18 mouse cellular contexts compared by ENCODE assay signal in genomic region chr12:55016339-55017118, GRCm38 (mm10). TPM values are rescaled to one million over a fixed set of nuclear protein-coding genes. Genes with fewer than 3 reads are reported as not detected.
DNase-seq lines count a peak whose midpoint lies in the region; ATAC-seq and TF ChIP-seq lines count a peak whose summit lies in the region.
"Had no signal": no experiment of that assay in that cellular context is flagged by ENCODE, and none has a peak within 500 bp of the region (broad histone marks: within the 10 kb centered on the region; RNA-seq: fewer than 3 reads in every experiment).

No protein-coding gene starts in this region.

- TF ChIP-seq POLR2A in MEL (IDR thresholded peaks at IDR 0.05; ENCODE audit: control insufficient read depth in 1 of 2, insufficient read depth in 1 of 2, low read depth in 1 of 2, low read length in 2 of 2, poor library complexity in 1 of 2) = peak in 1 of 2 experiments; percentile 55; a peak in 2 of 4 replicates

- 79% methylated on average over 8 of the region's 8 CpGs for WGBS in midbrain, embryonic 10.5 days
- WGBS in hindbrain, postnatal 0 days = 70% methylated on average over 8 of the region's 8 CpGs

- H3K79me2 ChIP-seq in MEL (ENCODE audit: control insufficient read depth, insufficient read depth, low read length, poor library complexity) = no peaks in the 10 kb centered on the region

- TF ChIP-seq RAD21 in MEL (IDR thresholded peaks at IDR 0.05; ENCODE audit: low read depth, low read length) = no peak

- H3K27ac ChIP-seq in MEL (ENCODE audit: control insufficient read depth, low read depth, low read length) = peak overlapping the region; percentile 99
- no peak overlapping the region for H3K27ac ChIP-seq in midbrain, embryonic 10.5 days (replicated peaks)
- H3K27ac ChIP-seq in hindbrain, postnatal 0 days = no peak overlapping the region

- H3K4me1 ChIP-seq in MEL (ENCODE audit: control insufficient read depth in 1 of 2, insufficient read depth in 2 of 2, low read length in 2 of 2) = peaks cover 21 to 29% of the 10 kb centered on the region in 2 experiments
- no peaks in the 10 kb centered on the region for H3K4me1 ChIP-seq in midbrain, embryonic 10.5 days
- H3K4me1 ChIP-seq in hindbrain, postnatal 0 days (ENCODE audit: insufficient read depth, low read length) = no peaks in the 10 kb centered on the region

- H3K27me3 ChIP-seq in MEL (ENCODE audit: control insufficient read depth in 1 of 2, insufficient read depth in 2 of 2, low read length in 2 of 2) = no peaks in the 10 kb centered on the region
- H3K27me3 ChIP-seq in midbrain, embryonic 10.5 days (ENCODE audit: low read depth, poor library complexity, severe bottlenecking) = no peaks in the 10 kb centered on the region
- no peaks in the 10 kb centered on the region for H3K27me3 ChIP-seq in hindbrain, postnatal 0 days (ENCODE audit: insufficient read depth, low read length)

- H3K4me2 ChIP-seq in hindbrain, postnatal 0 days (ENCODE audit: low read depth, low read length) = no peak overlapping the region
- H3K4me2 ChIP-seq: heart, embryonic 11.5 days; lung, embryonic 14.5 days had no signal

- TF ChIP-seq EP300 in MEL (IDR thresholded peaks at IDR 0.05; ENCODE audit: low read depth in 1 of 2, low read length in 2 of 2) = peak; percentile 91 to 92

- ATAC-seq in neutrophil, adult 5-6 weeks (ENCODE audit: extremely low read depth, insufficient number of reproducible peaks, low FRiP score, poor library complexity, severe bottlenecking) = peak; percentile 17; the same call in 1 of the 2 replicates
- ATAC-seq in hindbrain, postnatal 0 days = no peak
- ATAC-seq: forebrain, postnatal 0 days; intestine, embryonic 16.5 days had no signal

- peaks cover 0 to 37% of the 10 kb centered on the region in 2 experiments; a peak in 2 of 4 replicates for H3K36me3 ChIP-seq in MEL (ENCODE audit: control insufficient read depth in 1 of 2, insufficient read depth in 2 of 2, low read length in 2 of 2)
- H3K36me3 ChIP-seq in midbrain, embryonic 10.5 days = no peaks in the 10 kb centered on the region
- no peaks in the 10 kb centered on the region for H3K36me3 ChIP-seq in hindbrain, postnatal 0 days (ENCODE audit: insufficient read depth, low read length)

- no peaks in the 10 kb centered on the region for H3K9me3 ChIP-seq in MEL (replicated peaks; ENCODE audit: insufficient read depth, low read length)
- H3K9me3 ChIP-seq in midbrain, embryonic 10.5 days (replicated peaks) = no peaks in the 10 kb centered on the region
- H3K9me3 ChIP-seq in hindbrain, postnatal 0 days (ENCODE audit: low read length) = no peaks in the 10 kb centered on the region

- peak; percentile 70 for DNase-seq in CD4-positive helper T cell, adult 2 months (ENCODE audit: low read depth, low spot score)
- peak; percentile 83 for DNase-seq in MEL (ENCODE audit: low read depth, low spot score)
- DNase-seq in induced T-regulatory cell, adult 2 months (ENCODE audit: low read depth) = peak; percentile 80
- DNase-seq in midbrain, embryonic 10.5 days (ENCODE audit: low spot score) = no peak
- no peak for DNase-seq in hindbrain, postnatal 0 days (ENCODE audit: low spot score)
- DNase-seq in right cerebral cortex, postnatal 4 days = no peak
- DNase-seq: cerebellum, adult 9-11 months; forebrain, postnatal 0 days; gastrocnemius, postnatal 10 days; heart, postnatal 36 days; kidney, postnatal 36 days; layer of hippocampus, postnatal 36 days; lung, embryonic 14.5 days; spleen, adult 18-20 months had no signal

- peak overlapping the region; percentile 41 to 51 for H3K4me3 ChIP-seq in MEL (ENCODE audit: control insufficient read depth in 1 of 2, insufficient read depth in 1 of 2, low read depth in 2 of 2, low read length in 2 of 2)
- no peak overlapping the region for H3K4me3 ChIP-seq in midbrain, embryonic 10.5 days
- H3K4me3 ChIP-seq in hindbrain, postnatal 0 days (ENCODE audit: low read length) = no peak overlapping the region

- no peak for TF ChIP-seq CTCF in MEL (IDR thresholded peaks at IDR 0.05 in 2 of 3, conservative IDR thresholded peaks at IDR 0.05 in 1 of 3; ENCODE audit: control insufficient read depth in 1 of 3, insufficient read depth in 1 of 3, low read depth in 2 of 3, low read length in 3 of 3, poor library complexity in 1 of 3, severe bottlenecking in 1 of 3)
- TF ChIP-seq CTCF in hindbrain, postnatal 0 days (IDR thresholded peaks at IDR 0.05; ENCODE audit: low read depth) = no peak

- H3K9ac ChIP-seq in MEL (ENCODE audit: control insufficient read depth, low read depth, low read length, poor library complexity, severe bottlenecking) = peak overlapping the region; percentile 66
- no peak overlapping the region for H3K9ac ChIP-seq in hindbrain, postnatal 0 days (replicated peaks; ENCODE audit: low read length)
- H3K9ac ChIP-seq: forebrain, postnatal 0 days; lung, embryonic 14.5 days had no signal

TF ChIP-seq in MEL, 35 proteins besides CTCF, POLR2A, EP300 and RAD21:
- TF ChIP-seq NELFE (IDR thresholded peaks at IDR 0.05; ENCODE audit: low read depth, low read length) (no peak), GABPA (IDR thresholded peaks at IDR 0.05; ENCODE audit: low read depth, low read length) (no peak), ZMIZ1 (IDR thresholded peaks at IDR 0.05; ENCODE audit: low read depth, low read length) (no peak), ETS1 (IDR thresholded peaks at IDR 0.05; ENCODE audit: low read depth, low read length) (peak; percentile 89), KAT2A (conservative IDR thresholded peaks at IDR 0.05; ENCODE audit: low read depth, low read length) (no peak; the same call in 1 of the 2 replicates), SIN3A (IDR thresholded peaks at IDR 0.05; ENCODE audit: low read length) (peak; percentile 45; the same call in 1 of the 2 replicates), ZC3H11A (IDR thresholded peaks at IDR 0.05; ENCODE audit: low read depth, low read length) (no peak), ZKSCAN1 (IDR thresholded peaks at IDR 0.05; ENCODE audit: low read depth, low read length) (no peak), MYC (IDR thresholded peaks at IDR 0.05; ENCODE audit: low read depth, low read length) (no peak), USF1 (IDR thresholded peaks at IDR 0.05; ENCODE audit: low read depth, low read length) (no peak), ELF1 (IDR thresholded peaks at IDR 0.05; ENCODE audit: low read depth, low read length) (0 out of 2 replicates have a peak, but pooled peaks have one; percentile 30), TBP (IDR thresholded peaks at IDR 0.05; ENCODE audit: low read depth, low read length) (peak; percentile 76; the same call in 1 of the 2 replicates), NRF1 (IDR thresholded peaks at IDR 0.05; ENCODE audit: insufficient read depth, low read depth, low read length, poor library complexity, severe bottlenecking) (no peak), BHLHE40 (IDR thresholded peaks at IDR 0.05; ENCODE audit: borderline replicate concordance, low read depth, low read length) (no peak), MXI1 (IDR thresholded peaks at IDR 0.05; ENCODE audit: low read depth, low read length) (no peak), RCOR1 (IDR thresholded peaks at IDR 0.05; ENCODE audit: low read depth, low read length) (peak; percentile 81), MAX (IDR thresholded peaks at IDR 0.05; ENCODE audit: low read length) (no peak), POLR2AphosphoS5 (IDR thresholded peaks at IDR 0.05; ENCODE audit: borderline replicate concordance, low read depth, low read length) (no peak), SMC3 (IDR thresholded peaks at IDR 0.05; ENCODE audit: low read depth, low read length) (no peak), CHD1 (IDR thresholded peaks at IDR 0.05; ENCODE audit: low read depth, low read length) (no peak), MAZ (IDR thresholded peaks at IDR 0.05; ENCODE audit: low read depth, low read length) (no peak), MAFK (IDR thresholded peaks at IDR 0.05; ENCODE audit: borderline replicate concordance, low read depth, low read length) (no peak), TCF12 (IDR thresholded peaks at IDR 0.05; ENCODE audit: low read depth, low read length) (peak; percentile 87), HCFC1 (IDR thresholded peaks at IDR 0.05; ENCODE audit: low read depth, low read length) (0 out of 2 replicates have a peak, but pooled peaks have one; percentile 34), POLR2AphosphoS2 (IDR thresholded peaks at IDR 0.05; ENCODE audit: low read length) (peak; percentile 52; the same call in 1 of the 2 replicates), CHD2 (IDR thresholded peaks at IDR 0.05; ENCODE audit: low read length) (no peak), TAL1 (IDR thresholded peaks at IDR 0.05; ENCODE audit: low read length) (no peak), GATA1 (IDR thresholded peaks at IDR 0.05; ENCODE audit: low read depth, low read length) (peak; percentile 93), UBTF (IDR thresholded peaks at IDR 0.05; ENCODE audit: borderline replicate concordance, insufficient read depth, low read depth, low read length) (no peak), JUND (IDR thresholded peaks at IDR 0.05; ENCODE audit: low read depth, low read length) (no peak), E2F4 (IDR thresholded peaks at IDR 0.05; ENCODE audit: borderline replicate concordance, low read depth, low read length) (no peak), MYB (IDR thresholded peaks at IDR 0.05; ENCODE audit: low read depth, low read length) (peak; percentile 83; the same call in 1 of the 2 replicates)

RNA-seq across cellular contexts. Expression of gene Baz1a, which starts 2.4 kb away (rescaled TPM):
- 44.6 and 46.0 TPM in 2 replicates for total RNA-seq in MEL (2012; rRNA removed)
- polyA plus RNA-seq in MEL (2012; ENCODE audit: insufficient read depth in 1 of 2, insufficient read length in 2 of 2, low read depth in 1 of 2, low replicate concordance in 2 of 2, missing spikeins in 1 of 2) = 100 to 1,000 TPM in 1 of 2 experiments, 10 to 100 TPM in 1; 39.8 to 203 TPM
- total RNA-seq in neutrophil, adult 5-6 weeks (2017) = 143 and 145 TPM in 2 replicates
- 30.9 and 34.8 TPM in 2 replicates for polyA plus RNA-seq in midbrain, embryonic 10.5 days (2016; fragmentation: Nextera tagmentation; extraction: Ambion mirVana)
- total RNA-seq in hindbrain, postnatal 0 days (2014; rRNA removed) = 2.3 and 3.1 TPM in 2 replicates
- 4.6 and 6.0 TPM in 2 replicates for polyA plus RNA-seq in hindbrain, postnatal 0 days (2015; fragmentation: Nextera tagmentation; extraction: Ambion mirVana)

RNA-seq across cellular contexts. Expression of gene Gm20403, which starts 30.2 kb away (rescaled TPM):
- not detected in 2 replicates for total RNA-seq in MEL (2012; rRNA removed)
- not detected for polyA plus RNA-seq in MEL (2012; ENCODE audit: insufficient read depth in 1 of 2, insufficient read length in 2 of 2, low read depth in 1 of 2, low replicate concordance in 2 of 2, missing spikeins in 1 of 2)
- total RNA-seq in neutrophil, adult 5-6 weeks (2017) = not detected in 2 replicates
- polyA plus RNA-seq in midbrain, embryonic 10.5 days (2016; fragmentation: Nextera tagmentation; extraction: Ambion mirVana) = not detected in 2 replicates
- total RNA-seq in hindbrain, postnatal 0 days (2014; rRNA removed) = not detected in 2 replicates
- polyA plus RNA-seq in hindbrain, postnatal 0 days (2015; fragmentation: Nextera tagmentation; extraction: Ambion mirVana) = not detected in 2 replicates
- total RNA-seq: forebrain, postnatal 0 days; gastrocnemius, postnatal 10 days; heart, postnatal 36 days; layer of hippocampus, postnatal 36 days had no signal
- polyA plus RNA-seq: forebrain, postnatal 0 days; heart, embryonic 11.5 days; intestine, embryonic 16.5 days; limb, embryonic 14.5 days; lung, embryonic 14.5 days had no signal

Comparison
In these comparisons a context has a peak if more than half of its experiments do, and no peak if none do; other contexts are left out.
1. DNase-seq: peak in CD4-positive helper T cell, adult 2 months (single experiment), MEL (single experiment) and induced T-regulatory cell, adult 2 months (single experiment); none in midbrain, embryonic 10.5 days (single experiment), hindbrain, postnatal 0 days (single experiment) and right cerebral cortex, postnatal 4 days (single experiment).
2. H3K4me3 ChIP-seq: peak in MEL (2 of 2); none in midbrain, embryonic 10.5 days (single experiment) and hindbrain, postnatal 0 days (single experiment).
3. RNA of gene Baz1a, which starts 2.4 kb away (total RNA-seq): 143 to 145 TPM in neutrophil, adult 5-6 weeks and 44.6 to 46.0 TPM in MEL; 2.3 to 3.1 TPM in hindbrain, postnatal 0 days; every median in the first group is over 10 times any median in the second.